Mouse (Mus musculus) testis, adult 2 months (tissue): ENCODE data around the gene Inafm2. TPM values are rescaled to one million over a fixed set of nuclear protein-coding genes. Genes with fewer than 3 reads are reported as not detected.

ENCODE experiments used
- H3K27ac ChIP-seq: fragments of 200-500 bp; 2 replicates; pipeline ENCODE4 v1.5.1; 2012; ENCODE audit warnings: low read depth, low read length; ENCODE audit not compliant: control insufficient read depth, insufficient read depth
- H3K27me3 ChIP-seq: fragments of 200-500 bp; 2 replicates; pipeline ENCODE4 v1.6.1; 2012; ENCODE audit warnings: mild to moderate bottlenecking, low read length, moderate library complexity; ENCODE audit not compliant: control insufficient read depth, insufficient read depth
- H3K36me3 ChIP-seq: fragments of 200-500 bp; 2 replicates; pipeline ENCODE4 v1.6.1; 2012; ENCODE audit warnings: mild to moderate bottlenecking, low read length; ENCODE audit not compliant: control insufficient read depth, insufficient read depth
- H3K4me1 ChIP-seq: fragments of 200-500 bp; 2 replicates; pipeline ENCODE4 v1.6.1; 2012; ENCODE audit warnings: low read length; ENCODE audit not compliant: control insufficient read depth, insufficient read depth
- H3K4me3 ChIP-seq: fragments of 200-500 bp; 2 replicates; pipeline ENCODE4 v1.5.1; 2012; ENCODE audit warnings: low read depth, mild to moderate bottlenecking, low read length, moderate library complexity, mixed read lengths; ENCODE audit not compliant: control insufficient read depth
- CTCF ChIP-seq: fragments of 200-500 bp; IDR thresholded peaks from 2 replicates; pipeline ENCODE4 v1.5.1; 2012; ENCODE audit warnings: low read depth, mild to moderate bottlenecking, inconsistent platforms, low read length, moderate library complexity; ENCODE audit not compliant: control insufficient read depth, insufficient read depth, insufficient replicate concordance
- POLR2A ChIP-seq: fragments of 200-500 bp; IDR thresholded peaks from 2 replicates; pipeline ENCODE4 v1.6.1; 2012; ENCODE audit warnings: low read depth, mild to moderate bottlenecking, inconsistent platforms, low read length, moderate library complexity; ENCODE audit not compliant: control insufficient read depth
- polyA plus RNA-seq: library from polyadenylated mRNA; depleted of rRNA; stranded (reverse); fragments of >200 nt; gene quantifications from 2 replicates; pipeline ENCODE4 v1.2.3, GENCODE M21; 2012

Gene Inafm2
- polyA plus RNA-seq, 1 experiment = 12.6 TPM

- Histone ChIP-seq H3K36me3 (no peaks in the 10 kb centered on the region), H3K27me3 (no peaks in the 10 kb centered on the region), H3K4me1 (peaks cover 43% of the 10 kb centered on the region), H3K4me3 (no peak overlapping the region; the same call in 1 of the 2 replicates), H3K27ac (peak overlapping the region; percentile 64; the same call in 1 of the 2 replicates)
- TF ChIP-seq CTCF (no peak), POLR2A (no peak)
Observed at GRCm38 (mm10) chr2:118766041-118767033, 20.8 kb downstream of the Inafm2 start.

- Histone ChIP-seq H3K4me1 (no peaks in the 10 kb centered on the region), H3K27ac (no peak within 1 kb of the TSS), H3K4me3 (no peak within 1 kb of the TSS), H3K27me3 (no peaks in the 10 kb centered on the region), H3K36me3 (no peaks in the 10 kb centered on the region)
- TF ChIP-seq POLR2A (no peak), CTCF (no peak)
Observed at GRCm38 (mm10) chr2:118772158-118772874, 26.8 kb downstream of the Inafm2 start, which contains the start of gene Phgr1. Phgr1 (plus strand) TSS chr2:118772769.

- Histone ChIP-seq H3K27ac (no peak overlapping the region), H3K27me3 (no peaks in the 10 kb centered on the region), H3K4me3 (no peak overlapping the region), H3K4me1 (peaks cover 6% of the 10 kb centered on the region), H3K36me3 (no peaks in the 10 kb centered on the region)
- TF ChIP-seq CTCF = no peak
Observed at GRCm38 (mm10) chr2:118774536-118774935, 29.0 kb downstream of the Inafm2 start.

GRCm38 (mm10) chr2:118775396-118775795, 29.8 kb downstream of the Inafm2 start:
- Histone ChIP-seq H3K27me3 (no peaks in the 10 kb centered on the region), H3K27ac (no peak overlapping the region), H3K36me3 (no peaks in the 10 kb centered on the region), H3K4me3 (no peak overlapping the region), H3K4me1 (peaks cover 12% of the 10 kb centered on the region)
- TF ChIP-seq POLR2A (no peak), CTCF (no peak)

GRCm38 (mm10) chr2:118775846-118776245, 30.3 kb downstream of the Inafm2 start:
- Histone ChIP-seq H3K27me3 (no peaks in the 10 kb centered on the region), H3K36me3 (no peaks in the 10 kb centered on the region), H3K4me3 (no peak overlapping the region), H3K27ac (no peak overlapping the region), H3K4me1 (peaks cover 12% of the 10 kb centered on the region)
- TF ChIP-seq POLR2A (no peak), CTCF (no peak)

- TF ChIP-seq POLR2A (no peak), CTCF (no peak)
- Histone ChIP-seq H3K27me3 (no peaks in the 10 kb centered on the region), H3K36me3 (no peaks in the 10 kb centered on the region), H3K4me3 (no peak overlapping the region), H3K4me1 (peaks cover 12% of the 10 kb centered on the region), H3K27ac (no peak overlapping the region)
Observed at GRCm38 (mm10) chr2:118776295-118776694, 30.7 kb downstream of the Inafm2 start.

- no peak for TF ChIP-seq CTCF
- TF ChIP-seq POLR2A = no peak
- Histone ChIP-seq H3K36me3 (no peaks in the 10 kb centered on the region), H3K4me3 (no peak overlapping the region), H3K27me3 (no peaks in the 10 kb centered on the region), H3K27ac (no peak overlapping the region), H3K4me1 (peaks cover 12% of the 10 kb centered on the region)
Observed at GRCm38 (mm10) chr2:118778418-118778817, 32.9 kb downstream of the Inafm2 start.
